Mouse (Mus musculus) E14TG2a.4 (cell line): Measurements from ENCODE around the gene Cd63.

Source experiments
- CTCF ChIP-seq: conservative IDR thresholded peaks from 2 replicates; pipeline ENCODE4 v1.5.1; 2014; ENCODE audit warnings: low read length
- POU5F1 ChIP-seq: IDR thresholded peaks from 2 replicates; pipeline ENCODE4 v1.6.1; 2014; ENCODE audit warnings: low read length, borderline replicate concordance

DNA sequence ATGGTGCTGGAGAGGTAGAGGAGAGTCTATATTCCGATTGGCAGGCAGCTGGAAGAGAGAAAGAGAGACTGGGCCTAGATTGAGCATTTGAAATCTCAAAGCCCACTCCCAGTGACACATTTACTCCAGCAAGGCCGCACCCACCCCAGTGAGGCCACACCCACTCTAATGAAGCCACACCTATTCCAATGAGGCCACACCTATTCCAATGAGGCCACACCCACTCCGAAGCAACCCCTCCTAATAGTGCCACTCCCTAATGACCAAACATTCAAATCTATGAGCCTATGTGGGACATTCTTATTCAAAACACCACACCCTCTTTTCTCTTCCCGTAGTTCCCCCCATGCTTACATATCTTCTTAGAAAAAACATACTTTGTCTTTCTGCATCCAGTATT, 46.7 kb downstream of the Cd63 start:
- TF ChIP-seq CTCF: no peak
- no peak for TF ChIP-seq POU5F1
